ENCODE assay signal across 9 mouse cellular contexts in genomic region chr7:44442407-44442821, GRCm38 (mm10). TPM values are rescaled to one million over a fixed set of nuclear protein-coding genes. Genes with fewer than 3 reads are reported as not detected.
A peak's percentile ranks its signal among the peaks of the same experiment; 100 is the strongest.
DNase-seq lines count a peak whose midpoint lies in the region; ATAC-seq and TF ChIP-seq lines count a peak whose summit lies in the region.
"Had no signal": no experiment of that assay in that cellular context is flagged by ENCODE, and none has a peak within 500 bp of the region (broad histone marks: within the 10 kb centered on the region; RNA-seq: fewer than 3 reads in every experiment).

No protein-coding gene starts in this region.

- peak overlapping the region; percentile 70 for H3K9ac ChIP-seq in heart, embryonic 11.5 days (ENCODE audit: low read depth, low read length)
- no peak overlapping the region; the same call in 1 of the 2 replicates for H3K9ac ChIP-seq in MEL (ENCODE audit: control insufficient read depth, low read depth, low read length, poor library complexity, severe bottlenecking)
- peak overlapping the region; percentile 71 for H3K9ac ChIP-seq in embryonic facial prominence, embryonic 13.5 days
- peak overlapping the region; percentile 50 for H3K9ac ChIP-seq in limb, embryonic 12.5 days (replicated peaks)
- 0 out of 2 replicates have a peak overlapping the region, but pooled peaks have one; percentile 9 for H3K9ac ChIP-seq in stomach, postnatal 0 days (ENCODE audit: low read length)

- H3K9me3 ChIP-seq in heart, embryonic 11.5 days (replicated peaks; ENCODE audit: control insufficient read depth, low read length) = no peaks in the 10 kb centered on the region
- H3K9me3 ChIP-seq in MEL (replicated peaks; ENCODE audit: insufficient read depth, low read length) = no peaks in the 10 kb centered on the region
- no peaks in the 10 kb centered on the region for H3K9me3 ChIP-seq in embryonic facial prominence, embryonic 13.5 days
- no peaks in the 10 kb centered on the region for H3K9me3 ChIP-seq in limb, embryonic 12.5 days
- no peaks in the 10 kb centered on the region for H3K9me3 ChIP-seq in stomach, postnatal 0 days (ENCODE audit: control insufficient read depth, low read length)

- peaks cover 74% of the 10 kb centered on the region for H3K27me3 ChIP-seq in heart, embryonic 11.5 days (ENCODE audit: control insufficient read depth, insufficient read depth, low read length)
- H3K27me3 ChIP-seq in MEL (ENCODE audit: control insufficient read depth in 1 of 2, insufficient read depth in 2 of 2, low read length in 2 of 2) = peaks cover 0 to 1% of the 10 kb centered on the region in 2 experiments; a peak in 3 of 4 replicates
- H3K27me3 ChIP-seq in embryonic facial prominence, embryonic 13.5 days = peaks cover 91% of the 10 kb centered on the region
- H3K27me3 ChIP-seq in limb, embryonic 12.5 days = peaks cover 98% of the 10 kb centered on the region
- H3K27me3 ChIP-seq in stomach, postnatal 0 days (ENCODE audit: control insufficient read depth, insufficient read depth, low read length) = peaks cover 12% of the 10 kb centered on the region; the same call in 1 of the 2 replicates

- intact Hi-C loops in gastrocnemius, adult 2 months (cut with DNase I) = no loop called here

- TF ChIP-seq POLR2A in MEL (IDR thresholded peaks at IDR 0.05; ENCODE audit: control insufficient read depth in 1 of 2, insufficient read depth in 1 of 2, low read depth in 1 of 2, low read length in 2 of 2, poor library complexity in 1 of 2) = no peak

- H3K79me2 ChIP-seq in MEL (ENCODE audit: control insufficient read depth, insufficient read depth, low read length, poor library complexity) = no peaks in the 10 kb centered on the region

- TF ChIP-seq RAD21 in MEL (IDR thresholded peaks at IDR 0.05; ENCODE audit: low read depth, low read length) = no peak

- no peak for TF ChIP-seq EP300 in MEL (IDR thresholded peaks at IDR 0.05; ENCODE audit: low read depth in 1 of 2, low read length in 2 of 2)
- no peak for TF ChIP-seq EP300 in stomach, postnatal 0 days (optimal IDR thresholded peaks at IDR 0.05)

- no peaks in the 10 kb centered on the region for H3K36me3 ChIP-seq in heart, embryonic 11.5 days (ENCODE audit: control insufficient read depth, insufficient read depth, low read length)
- H3K36me3 ChIP-seq in MEL (ENCODE audit: control insufficient read depth in 1 of 2, insufficient read depth in 2 of 2, low read length in 2 of 2) = no peaks in the 10 kb centered on the region
- H3K36me3 ChIP-seq in embryonic facial prominence, embryonic 13.5 days = no peaks in the 10 kb centered on the region
- no peaks in the 10 kb centered on the region for H3K36me3 ChIP-seq in limb, embryonic 12.5 days
- H3K36me3 ChIP-seq in stomach, postnatal 0 days (ENCODE audit: control insufficient read depth, insufficient read depth, low read length) = no peaks in the 10 kb centered on the region

- no peak for DNase-seq in heart, adult 9 months (ENCODE audit: low spot score in 2 of 2)
- DNase-seq in MEL (ENCODE audit: low read depth, low spot score) = no peak
- no peak for DNase-seq in stomach, postnatal 0 days (ENCODE audit: low spot score)
- DNase-seq in gastrocnemius, adult 2 months = no peak
- DNase-seq in adipocyte (ENCODE audit: low spot score) = no peak

- no peak for ATAC-seq in heart, embryonic 11.5 days (replicated peaks; ENCODE audit: insufficient number of reproducible peaks, low FRiP score, low TSS enrichment)
- ATAC-seq in embryonic facial prominence, embryonic 13.5 days (ENCODE audit: insufficient number of reproducible peaks, insufficient read depth, low FRiP score, low TSS enrichment, low read depth) = no peak
- ATAC-seq in limb, embryonic 12.5 days (ENCODE audit: insufficient number of reproducible peaks, insufficient read depth, low FRiP score, low TSS enrichment, low read depth) = no peak; the same call in 1 of the 2 replicates
- no peak for ATAC-seq in stomach, postnatal 0 days (ENCODE audit: low FRiP score, low TSS enrichment)

- WGBS in heart, embryonic 11.5 days (ENCODE audit: insufficient replicate concordance) = 2% methylated on average over 14 of the region's 14 CpGs
- WGBS in embryonic facial prominence, embryonic 13.5 days = 0% methylated on average over 14 of the region's 14 CpGs
- WGBS in limb, embryonic 12.5 days = under 1% methylated on average over 14 of the region's 14 CpGs
- 2% methylated on average over 11 of the region's 14 CpGs for WGBS in stomach, postnatal 0 days

- peak overlapping the region; percentile 46 for H3K27ac ChIP-seq in heart, embryonic 11.5 days (ENCODE audit: low read depth, low read length)
- no peak overlapping the region for H3K27ac ChIP-seq in MEL (ENCODE audit: control insufficient read depth, low read depth, low read length)
- no peak overlapping the region for H3K27ac ChIP-seq in embryonic facial prominence, embryonic 13.5 days
- H3K27ac ChIP-seq in limb, embryonic 12.5 days = no peak overlapping the region
- no peak overlapping the region for H3K27ac ChIP-seq in stomach, postnatal 0 days (replicated peaks)
- no peak overlapping the region for H3K27ac ChIP-seq in gastrocnemius, adult 2 months

- H3K4me1 ChIP-seq in heart, embryonic 11.5 days (ENCODE audit: control insufficient read depth, insufficient read depth, low read length) = peaks cover 26% of the 10 kb centered on the region
- H3K4me1 ChIP-seq in MEL (ENCODE audit: control insufficient read depth in 1 of 2, insufficient read depth in 2 of 2, low read length in 2 of 2) = no peaks in the 10 kb centered on the region
- peaks cover 33% of the 10 kb centered on the region for H3K4me1 ChIP-seq in embryonic facial prominence, embryonic 13.5 days
- peaks cover 29% of the 10 kb centered on the region for H3K4me1 ChIP-seq in limb, embryonic 12.5 days (replicated peaks)
- no peaks in the 10 kb centered on the region for H3K4me1 ChIP-seq in stomach, postnatal 0 days (replicated peaks; ENCODE audit: control insufficient read depth, insufficient read depth)

- H3K4me2 ChIP-seq in heart, embryonic 11.5 days = peak overlapping the region; percentile 80
- H3K4me2 ChIP-seq in embryonic facial prominence, embryonic 13.5 days = peak overlapping the region; percentile 61
- H3K4me2 ChIP-seq in limb, embryonic 12.5 days = peak overlapping the region; percentile 55
- no peak overlapping the region for H3K4me2 ChIP-seq in stomach, postnatal 0 days (replicated peaks; ENCODE audit: low read depth)

- TF ChIP-seq CTCF in MEL (IDR thresholded peaks at IDR 0.05 in 2 of 3, conservative IDR thresholded peaks at IDR 0.05 in 1 of 3; ENCODE audit: control insufficient read depth in 1 of 3, insufficient read depth in 1 of 3, low read depth in 2 of 3, low read length in 3 of 3, poor library complexity in 1 of 3, severe bottlenecking in 1 of 3) = no peak
- TF ChIP-seq CTCF in stomach, postnatal 0 days (IDR thresholded peaks at IDR 0.05; ENCODE audit: low read depth) = no peak
- no peak for TF ChIP-seq CTCF in gastrocnemius, adult 2 months (IDR thresholded peaks at IDR 0.05)

- H3K4me3 ChIP-seq in heart, embryonic 11.5 days (ENCODE audit: low read depth, low read length) = peak overlapping the region; percentile 44
- peak overlapping the region; percentile 22 to 24; a peak in 2 of 4 replicates for H3K4me3 ChIP-seq in MEL (ENCODE audit: control insufficient read depth in 1 of 2, insufficient read depth in 1 of 2, low read depth in 2 of 2, low read length in 2 of 2)
- H3K4me3 ChIP-seq in embryonic facial prominence, embryonic 13.5 days = peak overlapping the region; percentile 45
- peak overlapping the region; percentile 34 for H3K4me3 ChIP-seq in limb, embryonic 12.5 days (replicated peaks)
- H3K4me3 ChIP-seq in stomach, postnatal 0 days (ENCODE audit: low read depth, low read length) = peak overlapping the region; percentile 15; the same call in 1 of the 2 replicates
- H3K4me3 ChIP-seq in gastrocnemius, adult 2 months = no peak overlapping the region

RNA-seq across cellular contexts. Expression of gene Lrrc4b, which starts 13.6 kb away (rescaled TPM):
- polyA plus RNA-seq in heart, embryonic 11.5 days (2014; fragmentation: Nextera tagmentation; extraction: Ambion mirVana) = 2.4 and 3.5 TPM in 2 replicates
- total RNA-seq in MEL (2012; rRNA removed) = 0.52 and 0.58 TPM in 2 replicates
- 1 to 10 TPM in 1 of 2 experiments, not detected in 1; 4.4 TPM for polyA plus RNA-seq in MEL (2012; ENCODE audit: insufficient read depth in 1 of 2, insufficient read length in 2 of 2, low read depth in 1 of 2, low replicate concordance in 2 of 2, missing spikeins in 1 of 2)
- 1.5 and 1.6 TPM in 2 replicates for polyA plus RNA-seq in embryonic facial prominence, embryonic 13.5 days (2015; fragmentation: Nextera tagmentation; extraction: Ambion mirVana)
- polyA plus RNA-seq in limb, embryonic 12.5 days (2016; fragmentation: Nextera tagmentation; extraction: Ambion mirVana) = 0.86 and 0.98 TPM in 2 replicates
- 0.36 and 0.52 TPM in 2 replicates for polyA plus RNA-seq in stomach, postnatal 0 days (2015; fragmentation: Nextera tagmentation; extraction: Ambion mirVana)
- total RNA-seq in gastrocnemius, adult 2 months (2021) = not detected
- polyA plus RNA-seq: C2C12 had no signal

RNA-seq across cellular contexts. Expression of gene Aspdh, which starts 22.8 kb away (rescaled TPM):
- polyA plus RNA-seq in heart, embryonic 11.5 days (2014; fragmentation: Nextera tagmentation; extraction: Ambion mirVana) = 1.3 and 1.5 TPM in 2 replicates
- not detected in 2 replicates for total RNA-seq in MEL (2012; rRNA removed)
- polyA plus RNA-seq in MEL (2012; ENCODE audit: insufficient read depth in 1 of 2, insufficient read length in 2 of 2, low read depth in 1 of 2, low replicate concordance in 2 of 2, missing spikeins in 1 of 2) = under 1 TPM in 1 of 2 experiments, not detected in 1; 0.89 TPM
- 0.69 and 2.2 TPM in 2 replicates for polyA plus RNA-seq in embryonic facial prominence, embryonic 13.5 days (2015; fragmentation: Nextera tagmentation; extraction: Ambion mirVana)
- 0.56 TPM in 1 of 2 replicates, not detected in the other for polyA plus RNA-seq in limb, embryonic 12.5 days (2016; fragmentation: Nextera tagmentation; extraction: Ambion mirVana)
- polyA plus RNA-seq in stomach, postnatal 0 days (2015; fragmentation: Nextera tagmentation; extraction: Ambion mirVana) = 0.12 and 0.21 TPM in 2 replicates
- not detected for total RNA-seq in gastrocnemius, adult 2 months (2021)
- polyA plus RNA-seq: C2C12 had no signal

RNA-seq across cellular contexts. Expression of gene Josd2, which starts 25.4 kb away (rescaled TPM):
- polyA plus RNA-seq in heart, embryonic 11.5 days (2014; fragmentation: Nextera tagmentation; extraction: Ambion mirVana) = 169 and 181 TPM in 2 replicates
- 58.4 and 95.5 TPM in 2 replicates for total RNA-seq in MEL (2012; rRNA removed)
- polyA plus RNA-seq in MEL (2012; ENCODE audit: insufficient read depth in 1 of 2, insufficient read length in 2 of 2, low read depth in 1 of 2, low replicate concordance in 2 of 2, missing spikeins in 1 of 2) = 100 to 1,000 TPM in 1 of 2 experiments, not detected in 1; 141 TPM
- polyA plus RNA-seq in embryonic facial prominence, embryonic 13.5 days (2015; fragmentation: Nextera tagmentation; extraction: Ambion mirVana) = 93.6 and 106 TPM in 2 replicates
- polyA plus RNA-seq in limb, embryonic 12.5 days (2016; fragmentation: Nextera tagmentation; extraction: Ambion mirVana) = 72.9 and 76.5 TPM in 2 replicates
- polyA plus RNA-seq in stomach, postnatal 0 days (2015; fragmentation: Nextera tagmentation; extraction: Ambion mirVana) = 32.8 and 33.7 TPM in 2 replicates
- 10 to 100 TPM; 51.0 to 57.0 TPM for total RNA-seq in gastrocnemius, adult 2 months (2021)

RNA-seq across cellular contexts. Expression of gene Emc10, which starts 53.9 kb away (rescaled TPM):
- polyA plus RNA-seq in heart, embryonic 11.5 days (2014; fragmentation: Nextera tagmentation; extraction: Ambion mirVana) = 75.1 and 87.1 TPM in 2 replicates
- total RNA-seq in MEL (2012; rRNA removed) = 81.3 and 91.4 TPM in 2 replicates
- polyA plus RNA-seq in MEL (2012; ENCODE audit: insufficient read depth in 1 of 2, insufficient read length in 2 of 2, low read depth in 1 of 2, low replicate concordance in 2 of 2, missing spikeins in 1 of 2) = 100 to 1,000 TPM in 1 of 2 experiments, not detected in 1; 149 TPM
- 126 and 129 TPM in 2 replicates for polyA plus RNA-seq in embryonic facial prominence, embryonic 13.5 days (2015; fragmentation: Nextera tagmentation; extraction: Ambion mirVana)
- polyA plus RNA-seq in limb, embryonic 12.5 days (2016; fragmentation: Nextera tagmentation; extraction: Ambion mirVana) = 93.6 and 111 TPM in 2 replicates
- 60.7 and 65.5 TPM in 2 replicates for polyA plus RNA-seq in stomach, postnatal 0 days (2015; fragmentation: Nextera tagmentation; extraction: Ambion mirVana)
- 10 to 100 TPM; 43.6 to 52.2 TPM for total RNA-seq in gastrocnemius, adult 2 months (2021)

RNA-seq across cellular contexts. Expression of gene Fam71e1, which starts 54.0 kb away (rescaled TPM):
- 8.9 and 10.6 TPM in 2 replicates for polyA plus RNA-seq in heart, embryonic 11.5 days (2014; fragmentation: Nextera tagmentation; extraction: Ambion mirVana)
- 0.69 and 1.2 TPM in 2 replicates for total RNA-seq in MEL (2012; rRNA removed)
- polyA plus RNA-seq in MEL (2012; ENCODE audit: insufficient read depth in 1 of 2, insufficient read length in 2 of 2, low read depth in 1 of 2, low replicate concordance in 2 of 2, missing spikeins in 1 of 2) = 1 to 10 TPM in 1 of 2 experiments, not detected in 1; 2.0 TPM
- 19.9 and 22.4 TPM in 2 replicates for polyA plus RNA-seq in embryonic facial prominence, embryonic 13.5 days (2015; fragmentation: Nextera tagmentation; extraction: Ambion mirVana)
- polyA plus RNA-seq in limb, embryonic 12.5 days (2016; fragmentation: Nextera tagmentation; extraction: Ambion mirVana) = 19.0 and 27.5 TPM in 2 replicates
- polyA plus RNA-seq in stomach, postnatal 0 days (2015; fragmentation: Nextera tagmentation; extraction: Ambion mirVana) = 5.9 and 8.3 TPM in 2 replicates
- total RNA-seq in gastrocnemius, adult 2 months (2021) = 1 to 10 TPM; 2.4 to 5.5 TPM
